Mouse (Mus musculus) thymus, adult 2 months (tissue): ENCODE measurements at regions not wholly inside any gene's neighbourhood (a gene's known extent, or its start where the extent isn't known, plus 50 kb on each side); places are given as distances from the start of the nearest gene placed in this dataset.

Experiments used
- CTCF ChIP-seq: fragments of 200-500 bp; IDR thresholded peaks from 2 replicates; pipeline ENCODE4 v1.5.1; 2012; ENCODE audit warnings: mild to moderate bottlenecking, control low read depth, low read length, moderate library complexity, borderline replicate concordance; ENCODE audit not compliant: control insufficient read depth, poor library complexity, insufficient read depth; ENCODE audit errors: extremely low read depth
- POLR2A ChIP-seq: fragments of 200-500 bp; IDR thresholded peaks from 2 replicates; pipeline ENCODE4 v1.6.1; 2012; ENCODE audit warnings: mild to moderate bottlenecking, low read length, control low read depth, moderate library complexity; ENCODE audit not compliant: control insufficient read depth, poor library complexity, insufficient read depth; ENCODE audit errors: extremely low read depth

DNA sequence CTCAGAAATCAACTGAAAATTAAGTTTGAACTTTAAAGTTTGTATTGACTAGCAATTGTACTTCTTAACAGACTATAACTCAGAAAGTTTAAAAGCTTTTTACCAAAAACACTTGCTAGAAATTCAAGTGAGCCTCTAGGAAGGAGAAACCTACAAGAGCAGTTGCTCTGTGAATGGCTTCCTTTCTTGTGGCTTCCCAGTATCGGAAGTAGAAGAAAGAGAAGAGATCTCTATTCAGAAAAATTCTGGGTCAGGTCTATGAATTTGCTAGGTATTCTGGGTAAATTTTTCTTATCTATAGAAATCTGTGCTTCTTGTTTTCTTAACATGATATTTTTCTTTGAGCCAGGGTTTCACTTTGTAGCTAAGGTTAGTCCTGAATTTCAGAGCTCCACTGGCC, 138.3 kb upstream of the Ppp3ca start:
- TF ChIP-seq POLR2A (no peak), CTCF (no peak)
